Mouse (Mus musculus) liver, adult 2 months (tissue): Measurements from ENCODE around the gene Il34.

Experiments used
- CTCF ChIP-seq: fragments of 200-500 bp; IDR thresholded peaks from 2 replicates; pipeline ENCODE4 v1.5.1; 2011; ENCODE audit warnings: low read depth, low read length, control low read depth
- POLR2A ChIP-seq: fragments of 200-500 bp; IDR thresholded peaks from 2 replicates; pipeline ENCODE4 v1.6.1; 2011; ENCODE audit warnings: low read length, control low read depth; ENCODE audit not compliant: insufficient read depth; ENCODE audit errors: extremely low read depth

- TF ChIP-seq CTCF (no peak), POLR2A (no peak)
Observed at GRCm38 (mm10) chr8:110700561-110700960, 105.2 kb downstream of the Il34 start.
